Mouse (Mus musculus): ENCODE measurements around the gene 2200002D01Rik.

GRCm38 (mm10) chr7:29244732-29245416 lies 3.4 kb downstream of the 2200002D01Rik start:
- TF ChIP-seq CTCF (IDR thresholded peaks at IDR 0.05; ENCODE audit: borderline replicate concordance, extremely low read depth, insufficient read depth, insufficient read length) (peak; percentile 53), POLR2A (IDR thresholded peaks at IDR 0.05; ENCODE audit: borderline replicate concordance, extremely low read depth, insufficient read depth, insufficient read length, poor library complexity, severe bottlenecking) (no peak)

Measured in brain, embryonic 14.5 days (tissue).